Mouse (Mus musculus) sigmoid colon, adult 10 weeks (tissue): ENCODE results near the gene Bbs1. TPM values are rescaled to one million over a fixed set of nuclear protein-coding genes. Genes with fewer than 3 reads are reported as not detected.

Experiments used
- polyA plus RNA-seq: library from polyadenylated mRNA; stranded (reverse); fragments of 350-450 nt; fragmentation: Illumina TruSeq; extraction: RNeasy Lipid Tissue Mini Kit (QIAGEN cat#74804); gene quantifications from one replicate; pipeline ENCODE4 v1.2.3, GENCODE M21; 2014; ENCODE audit warnings: low read depth, low replicate concordance

Gene Bbs1
- polyA plus RNA-seq = 2.1 TPM

DNA sequence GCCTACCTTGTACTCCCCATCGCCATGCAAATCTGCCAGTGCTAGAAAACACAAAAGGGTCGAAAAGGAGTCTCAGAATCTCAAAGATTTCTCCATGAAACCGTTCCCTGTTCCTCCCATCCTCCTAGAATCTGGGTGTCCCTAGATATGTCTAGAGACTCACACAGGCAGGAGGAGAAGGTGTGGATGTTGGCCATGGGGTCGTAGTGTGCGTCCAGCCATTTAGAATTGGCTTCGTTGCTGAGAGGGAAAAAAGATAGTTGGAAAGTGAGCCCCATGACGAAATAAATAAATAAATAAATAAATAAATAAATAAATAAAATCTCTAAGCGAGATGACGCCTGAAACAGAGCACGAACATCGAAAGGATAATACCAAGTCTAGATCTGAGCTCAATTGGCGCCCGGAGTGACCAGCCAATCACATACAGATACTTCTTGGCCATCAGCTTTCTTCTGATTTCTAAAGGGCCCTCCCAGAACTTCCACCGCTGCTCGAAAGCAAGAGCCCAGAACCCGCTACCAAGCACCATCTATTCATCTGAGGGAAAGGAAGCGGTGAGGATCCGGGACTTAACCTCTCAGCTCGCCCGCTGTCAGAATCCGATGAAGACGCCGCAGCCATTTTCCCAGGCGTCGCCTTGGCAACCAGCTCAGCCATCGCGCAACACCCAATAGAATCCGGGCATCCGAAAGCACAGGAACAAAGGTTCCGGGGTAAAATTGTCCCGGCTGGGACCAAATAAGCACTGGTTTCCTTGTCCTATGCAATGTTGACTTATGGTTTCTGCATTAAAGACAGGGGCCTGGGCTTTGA lies at the start of gene Bbs1:
Gene Bbs1, minus strand, starts transcription at position 650 of the 816 bp plus-strand sequence.

DNA sequence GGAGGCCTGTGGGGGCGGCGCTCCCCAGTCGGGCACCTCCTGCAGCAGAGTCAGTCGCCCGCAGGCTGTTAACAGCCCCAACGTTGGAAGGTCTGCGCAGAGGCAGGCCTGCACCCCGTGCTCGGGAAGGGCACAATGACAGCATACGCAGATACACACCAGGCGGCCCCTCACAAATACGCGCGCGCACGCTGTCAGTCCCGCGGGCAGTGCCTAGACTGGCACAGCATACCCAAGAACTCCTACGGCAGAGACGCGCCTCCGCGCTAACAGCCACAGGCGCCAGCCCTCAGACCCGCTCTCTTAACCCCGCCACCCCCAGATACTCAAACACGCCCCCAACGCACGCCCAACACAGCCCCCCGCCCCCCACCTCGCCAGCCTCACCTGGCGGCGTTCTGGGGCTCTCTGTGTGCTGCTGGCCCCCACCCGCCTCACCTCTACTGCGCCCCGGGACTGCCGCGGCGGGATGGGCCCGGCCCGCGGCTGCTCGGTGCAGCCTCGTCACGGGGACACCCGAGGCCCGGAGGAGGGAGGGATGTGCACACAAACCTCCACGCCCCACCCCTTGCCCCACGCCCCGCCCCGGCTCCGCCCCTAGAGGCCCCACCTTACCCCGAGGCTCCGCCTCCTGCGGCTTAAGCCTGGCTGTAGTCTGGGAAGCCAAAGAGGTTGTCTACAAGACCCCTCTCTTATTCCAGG lies 36.3 kb upstream of the Bbs1 start, which contains the start of gene Peli3:
Gene Peli3, minus strand, starts transcription at position 577 of the 702 bp plus-strand sequence.

DNA sequence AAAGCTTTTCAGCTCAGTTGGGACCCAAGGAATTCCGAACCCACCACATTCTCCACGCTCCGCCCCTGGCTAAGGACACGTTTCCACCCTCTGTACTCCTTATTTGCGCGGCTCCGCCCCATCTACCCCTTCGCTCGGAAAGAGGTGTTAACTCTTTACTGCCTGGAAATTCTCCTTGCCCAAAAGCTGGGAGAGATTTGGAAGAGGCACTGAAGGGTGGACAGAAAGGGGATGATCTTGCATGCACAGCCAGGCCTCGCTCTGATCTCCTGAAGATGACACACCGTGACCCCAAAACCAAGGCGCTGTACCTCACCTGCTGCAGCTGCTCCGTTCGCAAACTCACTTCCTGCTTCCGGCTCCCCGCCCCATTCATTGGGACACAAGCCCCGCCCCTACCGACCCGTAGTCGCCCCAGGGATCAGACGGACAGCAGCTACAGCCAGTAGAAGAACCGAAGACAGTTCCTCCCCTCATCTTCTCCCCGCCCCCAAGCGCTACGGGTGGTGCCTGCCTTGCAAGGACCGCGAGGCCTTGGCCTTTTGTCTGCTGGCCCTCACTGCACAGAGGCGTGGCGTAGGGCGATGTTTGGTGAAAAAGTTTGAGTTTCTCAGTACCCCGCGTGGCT lies 21.6 kb upstream of the Bbs1 start, which contains the start of gene Dpp3:
Gene Dpp3, minus strand, starts transcription at position 384 of the 628 bp plus-strand sequence.

DNA sequence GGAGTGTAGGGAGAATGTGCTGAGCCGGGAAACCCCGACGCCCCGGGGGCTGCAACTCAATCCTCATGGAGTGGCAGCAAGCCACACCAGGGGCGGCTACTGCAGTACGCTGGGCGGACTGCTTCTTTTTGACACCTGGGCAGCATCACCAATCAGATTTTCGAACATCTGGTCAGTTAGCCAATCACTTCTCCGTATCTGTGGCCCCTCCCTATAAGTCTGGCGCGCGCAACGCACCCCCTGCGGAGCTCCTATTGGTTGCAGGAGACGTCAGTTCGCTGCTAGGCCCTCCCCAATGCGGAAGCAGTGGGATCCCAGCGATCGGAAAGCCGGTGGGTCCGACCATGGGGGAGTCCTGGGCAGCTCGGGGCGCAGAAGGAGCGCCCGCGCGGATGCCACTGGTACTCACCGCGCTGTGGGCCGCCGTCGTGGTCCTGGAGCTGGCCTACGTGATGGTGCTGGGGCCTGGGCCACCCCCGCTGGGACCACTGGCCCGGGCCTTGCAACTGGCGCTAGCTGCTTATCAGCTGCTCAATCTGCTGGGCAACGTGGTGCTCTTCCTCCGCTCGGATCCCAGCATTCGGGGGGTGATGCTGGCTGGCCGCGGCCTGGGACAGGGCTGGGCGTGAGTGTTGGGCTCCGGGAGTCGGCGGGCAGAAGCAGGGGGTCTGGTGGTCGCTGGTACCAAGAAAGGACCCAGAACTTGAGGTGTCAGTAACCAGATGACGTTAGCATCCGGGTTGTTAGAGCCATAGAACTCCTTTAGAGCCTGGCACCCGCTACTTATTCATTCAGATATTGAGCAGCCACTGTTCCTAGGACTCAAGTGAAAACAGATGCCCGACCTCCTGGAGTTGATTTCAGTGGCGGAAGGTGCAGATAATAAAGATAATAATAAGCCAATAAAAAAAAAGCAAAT lies 27.8 kb downstream of the Bbs1 start, which contains the start of gene Zdhhc24:
Gene Zdhhc24, plus strand, starts transcription at position 264 of the 919 bp plus-strand sequence.

DNA sequence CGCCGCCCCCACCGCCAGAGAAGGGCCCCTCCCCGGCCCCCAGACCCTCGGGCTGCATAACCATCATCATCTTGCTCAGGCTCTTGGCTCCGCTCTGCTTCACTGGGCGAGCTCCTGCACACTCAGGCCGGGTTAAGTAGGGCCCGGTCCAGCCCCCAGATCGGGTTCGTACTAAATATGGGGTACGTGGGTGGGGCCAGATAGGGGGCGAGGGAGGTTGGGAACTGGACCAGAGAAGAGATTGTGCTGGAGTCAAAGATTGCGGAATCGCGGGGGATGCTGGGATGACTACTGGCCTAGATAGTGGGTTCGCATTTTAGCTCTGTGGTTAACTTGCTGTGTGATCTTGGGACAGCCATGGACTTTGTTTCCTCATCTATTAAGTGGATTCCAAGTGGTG lies 28.6 kb downstream of the Bbs1 start, which contains the start of gene Actn3:
Gene Actn3, minus strand, starts transcription at position 125 of the 400 bp plus-strand sequence.

DNA sequence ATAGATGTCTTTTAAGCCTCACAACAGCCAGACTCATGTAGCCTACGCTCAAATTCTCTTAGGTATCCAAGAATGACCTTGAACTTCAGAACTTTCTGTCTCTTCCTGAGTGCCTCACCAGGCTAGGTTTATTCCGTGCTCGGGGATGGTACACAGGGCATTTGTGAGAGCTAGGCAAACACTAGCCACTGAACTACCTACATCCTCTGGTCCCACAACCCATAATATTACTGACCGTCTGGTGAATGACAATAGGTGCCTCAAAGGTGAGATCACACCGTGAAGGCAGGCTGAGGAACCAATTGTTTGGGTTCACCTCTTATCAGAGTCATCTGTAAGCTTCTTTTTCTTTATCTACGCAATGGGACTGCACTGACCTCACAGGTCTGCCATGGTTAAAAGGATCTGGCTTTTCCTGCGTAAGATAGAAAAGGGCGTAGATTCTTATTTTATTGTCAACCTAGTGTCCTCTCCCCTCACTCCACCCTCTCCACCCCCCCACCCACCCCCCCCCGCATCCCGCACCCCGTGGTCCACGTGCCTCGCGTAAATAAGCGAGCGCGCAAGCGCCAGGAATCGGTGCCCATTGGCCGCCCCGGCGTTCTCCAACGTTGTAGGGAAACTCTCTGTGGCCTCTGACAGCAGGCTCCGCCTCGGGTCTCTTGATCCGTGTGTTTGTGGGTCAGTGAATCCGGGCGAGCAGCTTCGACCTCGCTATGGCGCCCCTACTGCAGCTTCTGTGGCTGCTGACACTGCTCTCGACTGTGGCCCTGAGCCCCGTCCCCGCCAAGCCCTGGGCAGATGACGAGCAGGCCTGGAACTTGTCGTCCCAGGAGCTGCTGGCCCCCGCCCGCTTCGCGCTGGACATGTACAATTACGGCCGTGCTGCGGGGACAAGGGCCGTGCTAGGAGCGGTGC lies 51.6 kb downstream of the Bbs1 start, which contains the start of gene Ctsf:
Gene Ctsf, plus strand, starts transcription at position 579 of the 918 bp plus-strand sequence.

DNA sequence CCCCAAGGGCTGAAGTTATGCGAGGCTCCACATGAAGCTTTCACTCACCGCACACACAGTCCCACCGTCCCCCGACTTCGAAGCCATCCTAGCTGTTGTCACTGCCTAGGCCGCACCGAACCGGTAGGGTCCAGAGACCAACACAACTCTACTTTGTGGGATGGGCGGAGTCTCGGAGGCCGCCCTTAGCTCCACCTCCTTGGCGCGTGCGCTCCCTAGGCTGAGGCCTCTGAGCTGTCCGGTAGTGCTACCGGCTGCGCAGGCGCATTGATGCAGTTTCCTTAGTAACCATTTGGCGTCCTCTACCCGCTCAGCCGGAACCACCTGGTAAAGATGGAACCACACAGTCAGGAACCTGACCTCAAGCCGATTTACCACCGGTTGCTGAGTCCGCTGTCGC lies 67.3 kb downstream of the Bbs1 start, which contains the start of the genes Ccs and Ccdc87:
Gene Ccs, minus strand, starts transcription at position 184 of the 400 bp plus-strand sequence.
Gene Ccdc87, plus strand, starts transcription at position 218 of the 400 bp plus-strand sequence.

Other genes with a start within 250 kb of the Bbs1 start
- not detected for gene Gm960, start 208.0 kb downstream of the Bbs1 start, polyA plus RNA-seq
- gene Sptbn2, start 195.5 kb downstream of the Bbs1 start, polyA plus RNA-seq = 0.35 TPM
- gene Rbm4b, start 150.1 kb downstream of the Bbs1 start, polyA plus RNA-seq = 9.8 TPM
- gene Rbm4, start 112.7 kb downstream of the Bbs1 start, polyA plus RNA-seq = 18.8 TPM
- gene Gm21992, start 95.0 kb downstream of the Bbs1 start, polyA plus RNA-seq = 6.3 TPM
- 7.5 TPM for gene Rbm14, start 95.0 kb downstream of the Bbs1 start, polyA plus RNA-seq
- 1.9 TPM for gene Ccs, start 67.3 kb downstream of the Bbs1 start, polyA plus RNA-seq
- gene Ccdc87, start 67.3 kb downstream of the Bbs1 start, polyA plus RNA-seq = 0.32 TPM
- 10.3 TPM for gene Ctsf, start 51.5 kb downstream of the Bbs1 start, polyA plus RNA-seq
- gene Actn3, start 28.7 kb downstream of the Bbs1 start, polyA plus RNA-seq = not detected
- gene Zdhhc24, start 28.0 kb downstream of the Bbs1 start, polyA plus RNA-seq = 23.1 TPM
- 5.8 TPM for gene Dpp3, start 21.7 kb upstream of the Bbs1 start, polyA plus RNA-seq
- 0.85 TPM for gene Peli3, start 36.5 kb upstream of the Bbs1 start, polyA plus RNA-seq
- gene Mrpl11, start 55.5 kb upstream of the Bbs1 start, polyA plus RNA-seq = 16.4 TPM
- 0.16 TPM for gene Npas4, start 83.7 kb upstream of the Bbs1 start, polyA plus RNA-seq
- not detected for gene Slc29a2, start 117.2 kb upstream of the Bbs1 start, polyA plus RNA-seq
- gene B4gat1, start 132.2 kb upstream of the Bbs1 start, polyA plus RNA-seq = 10.9 TPM
- 0.32 TPM for gene AC124502.3, start 132.3 kb upstream of the Bbs1 start, polyA plus RNA-seq
- 1.1 TPM for gene Brms1, start 134.7 kb upstream of the Bbs1 start, polyA plus RNA-seq
- 0.66 TPM for gene Rin1, start 143.9 kb upstream of the Bbs1 start, polyA plus RNA-seq
- 0.32 TPM for gene Cd248, start 161.4 kb upstream of the Bbs1 start, polyA plus RNA-seq
- not detected for gene Tmem151a, start 178.9 kb upstream of the Bbs1 start, polyA plus RNA-seq
- gene Yif1a, start 181.9 kb upstream of the Bbs1 start, polyA plus RNA-seq = 17.9 TPM
- not detected for gene Cnih2, start 191.9 kb upstream of the Bbs1 start, polyA plus RNA-seq
- gene Rab1b, start 200.4 kb upstream of the Bbs1 start, polyA plus RNA-seq = 2.5 TPM
- 0.25 TPM for gene Klc2, start 211.9 kb upstream of the Bbs1 start, polyA plus RNA-seq